Mouse (Mus musculus) right cerebral cortex, adult 18-20 months (tissue): ENCODE results near the gene Muc4.

Experiments used
- DNase-seq: peaks from one replicate; pipeline ENCODE4 v3.0.0; 2022; ENCODE audit warnings: mixed read lengths

Gene Muc4

GRCm38 (mm10) chr16:32735586-32735985 lies at the start of gene Muc4:
Gene Muc4, plus strand, starts transcription at chr16:32735886.
- DNase-seq = no peak

GRCm38 (mm10) chr16:32685998-32686397 lies 49.7 kb upstream of the Muc4 start:
- no peak for DNase-seq

DNA sequence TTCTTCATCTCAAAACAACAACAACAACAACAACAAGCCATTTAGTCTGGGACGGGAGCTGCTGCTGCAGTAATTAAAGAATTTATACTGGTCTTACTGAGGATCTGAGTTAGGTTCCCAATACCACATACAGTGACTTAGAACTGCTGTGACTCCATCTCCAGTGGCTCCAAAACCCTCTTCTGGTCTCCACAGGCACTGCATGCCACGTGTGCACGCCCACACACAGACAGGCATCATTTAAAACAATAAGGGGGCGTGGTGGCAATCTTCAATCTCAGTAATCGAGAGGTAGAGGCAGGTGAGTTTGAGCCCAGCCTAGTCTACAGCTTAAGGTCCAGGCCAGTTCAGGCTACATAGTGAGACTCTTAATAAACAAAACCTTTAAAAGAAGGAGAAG lies 48.5 kb upstream of the Muc4 start:
- DNase-seq = no peak

- no peak for DNase-seq
Measured at GRCm38 (mm10) chr16:32688770-32689169, 46.9 kb upstream of the Muc4 start.

- peak; percentile 60 for DNase-seq
Measured at GRCm38 (mm10) chr16:32689501-32689900, 46.2 kb upstream of the Muc4 start.

DNA sequence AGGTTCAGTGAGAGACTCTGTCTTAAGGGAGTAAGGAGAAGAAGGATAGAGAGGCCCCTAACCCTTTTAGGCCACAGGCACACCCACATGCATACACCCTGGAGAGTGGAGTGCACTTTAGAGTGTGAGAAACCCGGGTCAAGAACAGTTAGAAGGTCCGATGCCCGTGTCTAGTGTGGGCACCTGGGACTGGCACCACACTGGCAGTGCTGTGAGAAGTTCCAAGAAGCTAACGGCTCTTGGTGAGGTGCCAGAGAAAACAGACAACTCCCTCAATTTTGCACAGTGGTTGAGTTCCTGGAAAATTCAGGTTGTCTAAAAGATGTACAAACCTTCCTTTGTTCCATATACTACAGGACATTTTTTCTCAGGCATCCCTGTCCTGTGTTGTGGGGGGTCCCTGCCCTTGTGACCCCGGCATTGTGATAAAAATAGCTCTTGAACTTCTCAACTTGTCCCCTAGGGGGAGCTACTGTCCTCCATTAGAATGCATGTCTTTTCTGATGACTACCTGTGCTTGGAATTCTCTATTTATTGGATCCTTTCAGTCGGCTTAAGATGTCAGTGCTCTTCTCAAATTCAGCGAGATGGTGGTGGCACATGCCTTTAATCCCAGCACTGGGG lies 38.7 kb upstream of the Muc4 start:
- no peak for DNase-seq

DNA sequence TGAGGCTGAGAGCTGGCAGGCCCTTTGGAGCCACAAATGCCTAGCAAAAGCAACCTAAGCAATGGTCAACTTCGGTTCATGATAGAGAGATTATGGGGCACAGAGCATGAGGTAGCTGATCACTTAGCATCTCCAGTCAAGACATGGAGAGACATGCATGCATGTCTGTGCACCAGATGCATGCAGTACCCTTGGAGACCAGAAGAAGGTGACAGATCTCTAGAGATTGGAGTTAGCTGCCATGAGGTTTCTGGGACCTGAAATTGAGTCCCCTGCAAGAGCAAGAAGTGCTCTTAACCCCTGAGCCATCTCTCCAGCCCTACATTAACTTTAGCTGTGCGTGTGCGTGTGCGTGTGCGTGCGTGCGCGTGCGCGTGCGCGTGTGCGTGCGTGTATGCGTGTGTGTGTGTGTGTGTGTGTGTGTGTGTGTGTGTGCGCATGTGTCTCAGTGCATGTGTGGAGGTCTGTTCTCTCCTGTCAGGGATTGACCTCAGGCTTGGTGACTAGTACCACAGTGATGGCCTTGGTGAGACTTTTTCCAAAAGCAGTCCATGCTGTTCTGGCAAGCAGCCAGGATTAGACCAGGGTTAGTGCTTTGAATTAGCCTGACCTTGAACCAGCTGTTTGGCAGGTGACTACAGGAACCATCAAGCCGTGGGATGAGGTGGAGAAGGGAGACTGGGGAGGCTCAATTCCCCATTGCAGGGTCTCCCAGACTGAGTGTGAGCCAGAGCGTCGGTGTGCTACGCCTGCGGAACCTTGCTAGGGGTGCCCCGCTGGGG lies 37.8 kb upstream of the Muc4 start:
- DNase-seq = no peak

DNA sequence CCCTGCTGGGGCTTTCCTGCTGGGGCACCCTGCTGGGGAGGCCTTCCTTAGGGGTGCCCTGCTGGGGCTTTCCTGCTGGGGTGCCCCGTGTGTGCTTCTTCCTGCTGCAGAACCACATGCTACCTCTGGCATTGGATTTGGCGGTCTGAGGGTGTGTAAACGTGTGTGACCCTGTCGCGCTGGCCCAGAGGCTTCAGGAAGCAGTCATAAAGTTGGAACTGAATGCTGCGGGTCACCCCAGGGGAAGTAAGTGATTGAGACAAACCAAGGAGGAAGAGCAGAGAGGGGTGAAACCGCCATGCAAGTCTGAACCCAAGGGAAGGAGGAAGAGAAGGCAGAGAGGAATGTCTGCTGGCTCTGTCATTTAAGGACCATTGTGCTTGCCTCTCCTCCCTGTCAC lies 37.1 kb upstream of the Muc4 start:
- DNase-seq = no peak

DNA sequence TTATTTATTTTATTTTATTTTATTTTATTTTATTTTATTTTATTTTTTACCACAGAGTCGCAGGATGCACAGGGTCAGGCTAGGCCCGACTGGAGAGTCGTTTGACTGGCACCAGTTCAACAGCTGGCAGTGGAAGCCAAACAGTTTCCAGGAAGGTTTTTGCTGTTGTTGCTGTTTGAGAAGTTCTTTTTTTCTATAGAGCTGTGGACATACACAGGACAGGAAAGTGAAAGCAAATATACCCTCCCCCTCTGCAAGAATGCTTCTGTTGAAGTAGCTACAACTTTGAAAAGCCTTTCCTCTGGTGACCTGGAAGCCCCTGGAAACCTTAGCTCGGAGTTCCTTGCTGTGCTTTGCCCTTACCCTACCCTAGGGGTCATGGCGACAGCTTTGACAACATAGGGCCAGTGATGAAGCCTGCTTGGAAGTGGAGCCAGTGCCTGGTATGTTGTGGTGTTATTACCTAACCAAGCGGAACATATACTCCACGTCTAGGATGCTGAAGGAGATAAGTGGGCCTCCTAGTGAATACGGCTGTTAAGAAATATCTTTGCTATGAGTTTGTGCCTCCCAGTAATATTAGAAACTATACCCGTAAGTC lies 32.3 kb upstream of the Muc4 start:
- no peak for DNase-seq

GRCm38 (mm10) chr16:32705606-32706005 lies 30.1 kb upstream of the Muc4 start:
- no peak for DNase-seq

GRCm38 (mm10) chr16:32707111-32707823 lies 28.4 kb upstream of the Muc4 start:
- DNase-seq = no peak

DNA sequence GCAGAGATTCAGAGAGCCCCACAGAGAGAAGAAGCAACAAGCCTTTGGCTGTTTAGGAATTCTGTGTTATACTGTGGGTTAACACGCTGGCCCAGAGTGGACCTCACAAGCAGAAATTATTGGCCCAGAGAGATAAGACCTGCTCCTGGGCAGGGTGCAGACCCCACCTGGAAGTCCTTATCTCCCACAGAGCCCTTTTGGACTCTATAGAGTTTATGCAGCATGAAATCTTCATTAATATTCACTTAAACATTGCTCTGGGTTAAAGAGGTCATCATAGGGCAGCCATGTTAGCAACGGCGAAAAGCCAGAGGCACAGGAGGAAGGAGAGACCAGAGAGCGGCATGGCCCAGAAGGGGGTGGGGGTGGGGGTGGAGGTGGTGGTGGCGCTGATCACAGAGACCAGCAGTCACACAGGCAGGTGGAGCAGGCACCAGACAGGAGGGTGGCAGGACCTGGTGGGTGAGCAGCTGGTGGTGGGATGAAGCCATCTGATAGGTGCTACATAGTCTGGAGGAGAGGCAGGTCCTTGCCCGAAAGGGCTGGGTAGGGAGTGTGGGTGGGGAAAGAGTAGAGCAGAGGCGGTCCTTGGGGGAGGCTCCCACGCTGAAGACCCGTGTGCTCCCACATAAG lies 27.7 kb upstream of the Muc4 start:
- DNase-seq = no peak

- no peak for DNase-seq
Measured at GRCm38 (mm10) chr16:32708457-32709033, 27.1 kb upstream of the Muc4 start.

DNA sequence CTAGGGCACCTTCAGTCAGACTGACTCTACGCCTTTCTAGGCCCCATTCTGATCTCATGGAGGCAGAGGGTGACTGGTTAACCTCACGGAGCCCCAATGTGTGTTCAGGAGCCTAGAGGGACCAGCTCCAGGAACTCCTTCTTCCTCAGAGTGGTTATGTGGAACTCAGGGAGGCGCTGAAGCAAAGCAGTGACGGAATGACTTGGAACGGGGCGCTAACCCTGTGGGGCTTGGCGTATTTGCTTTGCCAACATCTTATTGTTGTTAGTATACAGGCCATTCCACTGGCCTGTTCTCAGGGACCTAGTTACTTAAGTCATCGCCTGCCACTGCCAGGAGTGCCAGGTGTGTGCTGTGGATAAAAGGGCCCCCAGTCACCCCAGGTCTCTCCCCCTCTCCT lies 26.6 kb upstream of the Muc4 start:
- DNase-seq = no peak

- peak; percentile 15 for DNase-seq
Measured at GRCm38 (mm10) chr16:32710426-32711070, 25.1 kb upstream of the Muc4 start.

- no peak for DNase-seq
Measured at GRCm38 (mm10) chr16:32712202-32712601, 23.5 kb upstream of the Muc4 start.

GRCm38 (mm10) chr16:32713556-32713955 lies 22.1 kb upstream of the Muc4 start:
- DNase-seq = no peak

GRCm38 (mm10) chr16:32715364-32715763 lies 20.3 kb upstream of the Muc4 start:
- DNase-seq = no peak

DNA sequence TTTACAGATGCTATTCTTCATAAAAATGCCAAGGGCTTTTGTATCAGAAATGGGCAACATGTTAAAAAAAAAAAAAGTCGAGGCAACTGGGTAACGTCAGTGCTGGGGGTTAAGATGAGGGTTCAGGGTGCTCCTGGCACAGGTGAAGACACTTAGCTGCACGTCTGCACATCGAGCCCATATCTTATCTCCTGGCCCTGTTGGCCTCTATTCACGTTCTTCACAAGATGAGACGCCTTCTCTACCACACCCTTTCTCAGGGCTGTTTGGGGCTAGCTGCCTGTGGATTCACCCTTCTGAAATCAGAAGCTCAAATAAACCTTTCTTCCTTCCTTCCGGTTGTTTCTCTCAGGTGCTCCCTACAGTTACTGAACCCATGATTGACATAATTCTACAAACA lies 12.5 kb upstream of the Muc4 start:
- no peak for DNase-seq

DNA sequence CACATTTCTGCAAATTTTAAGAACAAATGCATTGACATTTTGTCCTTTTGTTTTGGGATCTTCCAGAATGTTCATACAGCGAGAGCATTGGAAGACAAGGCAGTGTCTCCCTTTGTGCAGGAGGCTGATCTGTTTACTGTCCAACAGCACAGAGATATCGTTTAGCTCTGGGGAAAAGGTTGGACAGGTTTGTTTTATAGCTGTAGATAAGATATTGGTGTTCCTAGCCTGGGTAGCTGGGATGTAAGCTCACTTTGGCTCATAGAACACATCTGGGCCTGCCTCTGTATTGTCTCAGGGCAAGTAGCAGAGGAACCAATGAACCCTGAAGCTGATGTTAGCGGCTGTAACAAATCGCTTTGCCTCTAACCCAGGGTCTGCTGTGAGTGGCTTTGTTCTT lies 11.9 kb upstream of the Muc4 start:
- DNase-seq = no peak

DNA sequence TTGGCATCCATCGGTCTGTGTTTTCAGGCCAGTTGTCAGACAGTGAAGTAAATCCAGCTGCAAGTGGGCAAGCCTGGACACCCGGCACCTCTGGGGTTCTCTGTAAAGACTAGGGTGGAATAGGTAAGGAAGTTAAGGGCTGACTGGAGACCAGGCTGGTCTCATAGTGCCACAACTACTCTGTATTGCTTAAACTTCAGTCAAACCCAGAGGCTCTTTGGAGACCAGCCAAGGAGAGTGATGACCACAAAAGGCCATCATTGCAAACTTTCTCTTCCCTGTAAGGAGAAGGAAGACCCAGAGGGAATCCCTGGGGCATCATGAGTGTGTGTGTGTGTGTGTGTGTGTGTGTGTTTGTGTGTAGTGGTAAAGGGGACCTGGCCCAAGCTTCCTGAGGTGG lies 11.4 kb upstream of the Muc4 start:
- DNase-seq = no peak

DNA sequence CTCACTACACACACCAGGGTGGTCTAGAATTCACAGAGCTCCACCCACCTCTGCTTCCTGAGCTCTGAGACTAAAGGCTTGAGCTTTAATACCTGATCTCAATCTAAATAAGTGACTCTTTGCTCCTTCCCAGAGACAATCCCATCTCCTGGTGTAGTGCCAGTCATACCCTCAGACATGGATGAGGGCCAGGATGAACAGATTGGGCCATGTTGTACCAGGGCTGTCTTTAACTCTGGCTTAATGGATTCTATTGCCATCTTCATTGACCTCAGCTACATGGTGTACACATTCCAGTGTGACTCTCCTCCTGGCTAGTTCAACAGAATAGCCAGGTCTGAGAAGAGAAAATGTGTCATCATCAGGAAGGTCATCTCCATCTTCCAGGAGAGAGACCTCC lies 9.2 kb upstream of the Muc4 start:
- DNase-seq = no peak
